Mouse (Mus musculus) spleen, postnatal 14 days (tissue): Measurements from ENCODE around the gene Ocm.
A peak's percentile ranks its signal among the peaks of the same experiment; 100 is the strongest.

ENCODE experiments used
- DNase-seq, 2 experiments: peaks; one replicate each; pipeline ENCODE4 v3.0.0; 2021 to 2022; ENCODE audit warnings: low spot score in 2 of 2

Gene Ocm

DNA sequence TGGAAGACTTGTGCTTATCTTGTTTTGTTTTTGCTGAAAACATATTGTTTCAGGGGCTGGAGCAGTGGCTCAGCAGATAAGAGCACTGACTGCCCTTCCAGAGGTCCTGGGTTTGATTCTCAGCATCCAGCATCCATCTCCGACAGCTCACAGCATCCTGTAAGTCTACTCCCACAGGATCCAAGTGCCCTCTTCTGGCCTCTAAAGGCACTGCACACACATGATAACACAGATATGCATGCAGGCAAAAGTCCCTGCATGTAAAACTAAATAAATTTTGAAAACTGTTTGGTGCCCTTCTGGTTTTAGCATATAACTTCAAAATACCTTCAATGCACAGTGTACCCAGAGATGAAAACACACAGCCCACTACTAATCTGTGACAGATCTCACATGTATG, 27.1 kb downstream of the Ocm start:
- no peak for DNase-seq

GRCm38 (mm10) chr5:143994632-143995365, 31.7 kb downstream of the Ocm start:
- DNase-seq = no peak

- no peak for DNase-seq
These were observed 32.6 kb downstream of the Ocm start for GRCm38 (mm10) chr5:143993849-143994248.

- no peak for DNase-seq
These were observed 33.2 kb downstream of the Ocm start for GRCm38 (mm10) chr5:143993260-143993659.

GRCm38 (mm10) chr5:143992661-143993060, 33.8 kb downstream of the Ocm start:
- DNase-seq = no peak

- DNase-seq = no peak
These were observed 36.4 kb downstream of the Ocm start for GRCm38 (mm10) chr5:143990086-143990485.

- no peak for DNase-seq
These were observed 37.4 kb downstream of the Ocm start for GRCm38 (mm10) chr5:143989046-143989445.

DNA sequence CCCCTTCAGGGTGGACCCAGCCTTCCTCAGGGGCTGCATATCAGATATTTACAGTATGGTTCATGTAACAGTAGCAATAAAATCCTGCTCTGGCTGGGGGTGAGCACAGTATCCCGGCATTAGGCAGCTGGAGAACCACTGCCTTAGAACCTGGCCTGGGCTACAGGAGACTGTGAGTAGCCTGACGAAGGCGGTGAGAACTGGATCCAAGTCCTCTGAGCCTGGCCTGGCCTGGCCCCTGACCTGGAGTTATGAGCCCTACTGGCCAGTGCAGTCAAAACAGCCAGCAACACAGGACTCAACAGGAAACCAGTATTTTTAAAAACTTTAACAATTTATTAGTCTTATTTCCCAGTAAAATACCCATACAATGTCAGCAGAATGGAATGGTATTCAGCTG, 38.9 kb downstream of the Ocm start:
- DNase-seq = no peak

GRCm38 (mm10) chr5:143985381-143985780, 41.1 kb downstream of the Ocm start:
- no peak for DNase-seq

DNA sequence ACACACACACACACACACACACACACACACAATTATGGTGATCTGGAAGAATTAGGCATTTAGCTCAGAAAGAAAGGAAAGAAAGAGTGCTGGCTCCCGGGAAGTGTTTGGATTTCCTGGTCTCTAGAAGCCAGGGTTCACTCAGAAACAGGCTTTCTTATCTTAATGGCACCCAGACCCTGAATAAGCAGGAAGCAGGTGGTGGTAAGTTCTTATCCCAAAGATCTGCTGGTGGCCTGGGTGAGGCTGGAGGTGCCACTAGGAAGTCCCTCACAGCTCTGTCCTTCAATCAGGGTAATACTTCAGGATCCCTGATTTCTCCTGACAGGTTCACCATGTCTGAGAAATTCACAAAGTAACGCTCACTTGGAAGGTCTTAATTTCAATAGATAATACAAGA, 44.1 kb downstream of the Ocm start:
- no peak for DNase-seq

GRCm38 (mm10) chr5:143980858-143981257, 45.6 kb downstream of the Ocm start:
- no peak for DNase-seq

- peak; percentile 40 to 54 for DNase-seq
These were observed 49.6 kb downstream of the Ocm start for GRCm38 (mm10) chr5:143976726-143977431.

- no peak for DNase-seq
These were observed 50.2 kb downstream of the Ocm start for GRCm38 (mm10) chr5:143976232-143976631.

GRCm38 (mm10) chr5:143975631-143975933, 50.9 kb downstream of the Ocm start:
- no peak for DNase-seq

DNA sequence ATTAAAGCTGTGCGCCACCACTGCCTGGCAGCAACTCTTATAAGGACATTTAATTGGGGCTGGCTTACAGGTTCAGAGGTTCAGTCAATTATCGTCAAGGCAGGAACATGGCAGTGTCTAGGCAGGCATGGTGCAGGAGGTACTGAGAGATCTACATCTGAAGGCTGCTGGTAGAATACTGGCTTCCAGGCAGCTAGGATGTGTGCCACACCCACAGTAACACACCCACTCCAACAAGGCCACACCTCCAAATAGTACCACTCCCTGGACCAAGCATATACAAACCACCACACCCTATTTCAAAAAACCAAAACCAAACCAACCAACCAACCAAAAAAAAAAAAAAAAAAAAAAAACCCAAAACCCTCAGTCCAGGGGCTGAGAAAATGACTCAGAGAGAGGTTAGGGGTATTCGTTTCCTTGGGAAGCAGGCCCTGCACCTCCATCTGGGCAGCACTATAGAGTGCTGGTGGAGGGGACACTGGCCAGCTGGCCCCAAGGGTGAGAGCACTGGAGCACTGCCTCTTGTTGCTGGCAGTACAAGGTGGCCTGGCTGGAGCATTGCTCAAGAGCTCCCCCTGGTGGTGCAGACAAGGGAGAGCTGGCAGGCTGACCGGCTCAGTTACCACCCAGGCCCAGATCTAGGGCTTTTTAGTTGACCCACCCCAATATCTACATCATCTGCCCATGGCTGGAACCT, 51.4 kb downstream of the Ocm start:
- DNase-seq = peak; percentile 40 to 68

- DNase-seq = no peak
These were observed 53.8 kb downstream of the Ocm start for GRCm38 (mm10) chr5:143972628-143973027.
